Mouse (Mus musculus): ENCODE measurements at regions not wholly inside any gene's neighbourhood (a gene's known extent, or its start where the extent isn't known, plus 50 kb on each side); places are given as distances from the start of the nearest gene placed in this dataset.

DNA sequence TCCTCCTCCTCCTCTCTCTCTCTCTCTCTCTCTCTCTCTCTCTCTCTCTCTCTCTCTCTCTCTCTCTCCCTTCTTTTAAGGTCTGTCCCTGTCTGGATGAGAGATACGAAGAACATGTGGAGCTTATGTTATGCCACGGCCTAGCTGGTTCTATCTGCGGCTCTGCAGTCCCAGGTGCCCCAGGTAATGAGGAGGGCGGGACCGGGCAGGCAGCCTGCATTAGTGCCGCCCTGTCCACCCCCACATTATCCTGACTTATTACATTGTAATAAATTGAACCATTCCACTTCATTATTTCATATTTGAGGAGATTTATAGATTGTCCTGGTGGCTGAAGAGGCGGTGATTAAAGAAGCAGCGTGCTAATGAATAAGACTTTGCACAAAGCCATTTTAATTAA lies 144.5 kb upstream of the Opcml start:
- H3K9ac ChIP-seq (replicated peaks; ENCODE audit: low read depth) = no peak overlapping the region
- no peaks in the 10 kb centered on the region for H3K4me1 ChIP-seq (ENCODE audit: insufficient read depth, low read depth, low read length)
- ATAC-seq (no peak), DNase-seq (ENCODE audit: low spot score) (no peak)
- H3K27me3 ChIP-seq (replicated peaks; ENCODE audit: insufficient read depth, low read length) = no peaks in the 10 kb centered on the region
- H3K9me3 ChIP-seq (ENCODE audit: low read length) = no peaks in the 10 kb centered on the region
- no peak overlapping the region for H3K4me3 ChIP-seq (ENCODE audit: low read depth, low read length)
- WGBS = 94% methylated on average over 7 of the region's 8 CpGs
- TF ChIP-seq CTCF (IDR thresholded peaks at IDR 0.05) (no peak), EP300 (IDR thresholded peaks at IDR 0.05) (no peak)
- H3K36me3 ChIP-seq (ENCODE audit: insufficient read depth, low read length) = no peaks in the 10 kb centered on the region
- no peak overlapping the region for H3K4me2 ChIP-seq (replicated peaks; ENCODE audit: low read depth, low read length)
- H3K27ac ChIP-seq (ENCODE audit: low read length) = no peak overlapping the region

DNA sequence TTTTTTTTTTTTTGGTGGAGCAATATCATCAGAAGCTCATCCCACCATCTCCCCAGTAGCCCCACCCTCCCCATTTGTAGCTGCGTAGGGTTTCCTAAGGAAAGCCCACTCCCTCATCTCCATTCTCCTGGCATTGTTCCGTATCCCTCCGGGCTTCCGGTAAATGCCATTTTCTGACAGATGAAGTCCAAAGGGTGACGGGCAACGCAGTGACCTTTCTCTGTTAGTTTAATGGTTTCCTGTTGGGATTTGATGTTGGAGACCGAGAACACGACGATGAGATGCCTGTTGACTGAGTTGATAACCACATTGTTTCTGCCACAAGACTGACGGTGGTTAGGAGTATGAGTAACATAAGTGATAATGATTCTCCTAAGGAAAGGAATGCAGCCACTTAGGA lies 143.6 kb upstream of the Opcml start:
- DNase-seq (ENCODE audit: low spot score) = peak; percentile 48
- no peak overlapping the region for H3K4me2 ChIP-seq (replicated peaks; ENCODE audit: low read depth, low read length)
- 34% methylated on average over 10 of the region's 10 CpGs for WGBS
- H3K27ac ChIP-seq (ENCODE audit: low read length) = no peak overlapping the region
- no peaks in the 10 kb centered on the region for H3K9me3 ChIP-seq (ENCODE audit: low read length)
- no peak overlapping the region for H3K9ac ChIP-seq (replicated peaks; ENCODE audit: low read depth)
- H3K4me1 ChIP-seq (ENCODE audit: insufficient read depth, low read depth, low read length) = no peaks in the 10 kb centered on the region
- H3K4me3 ChIP-seq (ENCODE audit: low read depth, low read length) = no peak overlapping the region
- H3K36me3 ChIP-seq (ENCODE audit: insufficient read depth, low read length) = no peaks in the 10 kb centered on the region
- ATAC-seq = peak; percentile 73
- TF ChIP-seq CTCF (IDR thresholded peaks at IDR 0.05) = no peak
- peak; percentile 86 for TF ChIP-seq EP300 (IDR thresholded peaks at IDR 0.05)
- no peaks in the 10 kb centered on the region for H3K27me3 ChIP-seq (replicated peaks; ENCODE audit: insufficient read depth, low read length)

DNA sequence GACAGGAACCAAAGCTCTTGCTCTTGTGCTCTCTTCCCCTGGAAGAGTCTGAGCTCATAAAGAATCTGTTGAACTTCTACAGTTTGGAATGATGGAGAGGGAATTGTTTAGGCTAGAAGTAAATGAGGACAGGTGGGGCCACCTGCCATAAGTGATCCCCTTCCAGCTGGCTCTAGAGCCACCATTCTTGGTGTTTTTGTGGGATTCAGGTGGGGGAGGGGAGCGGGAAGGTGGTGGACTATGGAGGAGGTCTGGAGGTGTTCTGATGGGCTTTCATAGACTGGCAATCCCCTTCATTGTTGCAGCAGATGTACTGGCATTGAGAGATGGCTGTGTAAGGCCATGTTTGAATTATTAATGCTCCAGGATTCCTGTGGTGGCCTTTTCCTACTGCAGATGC lies 132.6 kb upstream of the Opcml start:
- H3K9me3 ChIP-seq (ENCODE audit: low read length) = no peaks in the 10 kb centered on the region
- no peak overlapping the region for H3K9ac ChIP-seq (replicated peaks; ENCODE audit: low read depth)
- no peak overlapping the region for H3K27ac ChIP-seq (ENCODE audit: low read length)
- ATAC-seq (no peak), DNase-seq (ENCODE audit: low spot score) (no peak)
- 93% methylated on average over 1 of the region's 1 CpGs for WGBS
- H3K36me3 ChIP-seq (ENCODE audit: insufficient read depth, low read length) = no peaks in the 10 kb centered on the region
- TF ChIP-seq EP300 (IDR thresholded peaks at IDR 0.05) = no peak
- TF ChIP-seq CTCF (IDR thresholded peaks at IDR 0.05) = no peak
- H3K27me3 ChIP-seq (replicated peaks; ENCODE audit: insufficient read depth, low read length) = no peaks in the 10 kb centered on the region
- no peak overlapping the region for H3K4me3 ChIP-seq (ENCODE audit: low read depth, low read length)
- H3K4me1 ChIP-seq (ENCODE audit: insufficient read depth, low read depth, low read length) = no peaks in the 10 kb centered on the region
- no peak overlapping the region for H3K4me2 ChIP-seq (replicated peaks; ENCODE audit: low read depth, low read length)

- no peak overlapping the region for H3K4me3 ChIP-seq (ENCODE audit: low read depth, low read length)
- H3K9ac ChIP-seq (replicated peaks; ENCODE audit: low read depth) = no peak overlapping the region
- no peaks in the 10 kb centered on the region for H3K36me3 ChIP-seq (ENCODE audit: insufficient read depth, low read length)
- H3K4me1 ChIP-seq (ENCODE audit: insufficient read depth, low read depth, low read length) = no peaks in the 10 kb centered on the region
- no peaks in the 10 kb centered on the region for H3K9me3 ChIP-seq (ENCODE audit: low read length)
- no peaks in the 10 kb centered on the region for H3K27me3 ChIP-seq (replicated peaks; ENCODE audit: insufficient read depth, low read length)
- no peak overlapping the region for H3K27ac ChIP-seq (ENCODE audit: low read length)
- 81% methylated on average over 1 of the region's 1 CpGs for WGBS
- no peak overlapping the region for H3K4me2 ChIP-seq (replicated peaks; ENCODE audit: low read depth, low read length)
- TF ChIP-seq CTCF (IDR thresholded peaks at IDR 0.05) (no peak), EP300 (IDR thresholded peaks at IDR 0.05) (no peak)
- no peak for DNase-seq (ENCODE audit: low spot score)
- no peak for ATAC-seq
Observed at GRCm38 (mm10) chr9:27661431-27662300, 128.9 kb upstream of the Opcml start.

GRCm38 (mm10) chr9:27663230-27663629 lies 127.3 kb upstream of the Opcml start:
- Histone ChIP-seq H3K9ac (replicated peaks; ENCODE audit: low read depth) (no peak overlapping the region), H3K36me3 (ENCODE audit: insufficient read depth, low read length) (no peaks in the 10 kb centered on the region), H3K4me3 (ENCODE audit: low read depth, low read length) (no peak overlapping the region), H3K4me1 (ENCODE audit: insufficient read depth, low read depth, low read length) (no peaks in the 10 kb centered on the region), H3K27me3 (replicated peaks; ENCODE audit: insufficient read depth, low read length) (no peaks in the 10 kb centered on the region), H3K27ac (ENCODE audit: low read length) (no peak overlapping the region), H3K9me3 (ENCODE audit: low read length) (no peaks in the 10 kb centered on the region), H3K4me2 (replicated peaks; ENCODE audit: low read depth, low read length) (no peak overlapping the region)
- ATAC-seq = no peak
- no peak for DNase-seq (ENCODE audit: low spot score)
- whole genome bisulfite sequencing = 90% methylated on average over 1 of the region's 1 CpGs
- TF ChIP-seq EP300 (IDR thresholded peaks at IDR 0.05) (no peak), CTCF (IDR thresholded peaks at IDR 0.05) (no peak)

DNA sequence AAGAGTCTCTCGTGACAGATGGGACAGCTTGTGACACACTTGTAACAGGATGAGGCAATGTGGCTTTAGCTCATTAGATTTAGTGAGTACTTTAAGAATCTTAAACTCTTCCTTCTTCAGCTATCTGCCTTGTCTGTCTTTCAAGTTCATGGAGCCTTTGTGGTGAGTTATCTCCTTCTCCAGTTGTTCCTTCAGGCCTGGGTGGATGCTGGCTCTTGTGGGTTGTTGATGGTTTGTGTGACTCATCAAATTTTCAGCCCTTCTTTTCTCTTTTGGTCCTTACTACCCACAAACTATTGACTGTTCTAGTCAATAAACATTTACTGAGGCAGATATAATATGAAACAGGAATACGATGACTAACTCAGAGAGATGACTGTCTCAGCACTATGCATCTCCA lies 124.9 kb upstream of the Opcml start:
- no peak overlapping the region for H3K9ac ChIP-seq (replicated peaks; ENCODE audit: low read depth)
- no peak overlapping the region for H3K4me2 ChIP-seq (replicated peaks; ENCODE audit: low read depth, low read length)
- H3K36me3 ChIP-seq (ENCODE audit: insufficient read depth, low read length) = no peaks in the 10 kb centered on the region
- no peak for TF ChIP-seq CTCF (IDR thresholded peaks at IDR 0.05)
- TF ChIP-seq EP300 (IDR thresholded peaks at IDR 0.05) = no peak
- H3K4me1 ChIP-seq (ENCODE audit: insufficient read depth, low read depth, low read length) = no peaks in the 10 kb centered on the region
- H3K4me3 ChIP-seq (ENCODE audit: low read depth, low read length) = no peak overlapping the region
- no peaks in the 10 kb centered on the region for H3K9me3 ChIP-seq (ENCODE audit: low read length)
- DNase-seq (ENCODE audit: low spot score) (peak; percentile 33), ATAC-seq (no peak; the same call in 1 of the 2 replicates)
- H3K27me3 ChIP-seq (replicated peaks; ENCODE audit: insufficient read depth, low read length) = no peaks in the 10 kb centered on the region
- 83% methylated on average over 2 of the region's 2 CpGs for WGBS
- H3K27ac ChIP-seq (ENCODE audit: low read length) = no peak overlapping the region

Measured in lung, postnatal 0 days (tissue).